Mouse (Mus musculus) olfactory bulb, adult 2 months (tissue): ENCODE data around the gene Gpr162.

Experiments used
- CTCF ChIP-seq: fragments of 200-500 bp; IDR thresholded peaks from 2 replicates; pipeline ENCODE4 v1.5.1; 2012; ENCODE audit warnings: low read depth, mild to moderate bottlenecking, low read length, moderate library complexity; ENCODE audit not compliant: insufficient read depth
- POLR2A ChIP-seq: fragments of 200-500 bp; IDR thresholded peaks from 2 replicates; pipeline ENCODE4 v1.6.1; 2012; ENCODE audit warnings: mild to moderate bottlenecking, low read depth, low read length, moderate library complexity; ENCODE audit not compliant: insufficient read depth

GRCm38 (mm10) chr6:124860511-124860910 lies 3.3 kb downstream of the Gpr162 start:
- no peak for TF ChIP-seq POLR2A
- no peak for TF ChIP-seq CTCF
